Mouse (Mus musculus): ENCODE results near the gene Cog8. TPM values are rescaled to one million over a fixed set of nuclear protein-coding genes. Genes with fewer than 3 reads are reported as not detected.
"Not testable (repeated sequence)": the region's sequence is repeated elsewhere in the genome, so short reads cannot be mapped to it uniquely, and the experiment has no call there.

The Cog8 gene
- total and polyA plus RNA-seq, 3 experiments = 17.2 to 18.7 (median 17.9) TPM

- Histone ChIP-seq H3K4me3 (no peak overlapping the region), H3K4me1 (ENCODE audit: control insufficient read depth, insufficient read depth, low read length) (peaks cover 7% of the 10 kb centered on the region), H3K79me2 (replicated peaks; ENCODE audit: control insufficient read depth, insufficient read depth, low read length) (peaks cover 2% of the 10 kb centered on the region; the same call in 1 of the 2 replicates), H3K36me3 (ENCODE audit: control insufficient read depth, insufficient read depth, low read length) (no peaks in the 10 kb centered on the region; the same call in 1 of the 2 replicates), H3K27ac (no peak overlapping the region), H3K27me3 (ENCODE audit: control insufficient read depth, insufficient read depth, low read length) (no peaks in the 10 kb centered on the region), H3K9ac (ENCODE audit: low read depth, low read length) (no peak overlapping the region)
- intact Hi-C loops (cut with DNase I) = no loop called here
- TF ChIP-seq CTCF (IDR thresholded peaks at IDR 0.05) = no peak
- TF ChIP-seq POLR2A (IDR thresholded peaks at IDR 0.05; ENCODE audit: insufficient read depth, low read depth, low read length) = no peak
- no peak for TF ChIP-seq EP300 (IDR thresholded peaks at IDR 0.05; ENCODE audit: insufficient read depth, low read depth, low read length)
- 88% methylated on average over 3 of the region's 3 CpGs for WGBS
- no peak for DNase-seq
Observed at GRCm38 (mm10) chr8:107035641-107036040, 20.8 kb downstream of the Cog8 start.

GRCm38 (mm10) chr8:107033609-107034008 lies 22.9 kb downstream of the Cog8 start:
- intact Hi-C loops (cut with DNase I); H3K4me3 ChIP-seq; H3K36me3 ChIP-seq (ENCODE audit: control insufficient read depth, insufficient read depth, low read length); H3K27ac ChIP-seq; H3K79me2 ChIP-seq (replicated peaks; ENCODE audit: control insufficient read depth, insufficient read depth, low read length); H3K9ac ChIP-seq (ENCODE audit: low read depth, low read length); DNase-seq; H3K27me3 ChIP-seq (ENCODE audit: control insufficient read depth, insufficient read depth, low read length); H3K4me1 ChIP-seq (ENCODE audit: control insufficient read depth, insufficient read depth, low read length): not testable (repeated sequence)
- WGBS = 95% methylated on average over 2 of the region's 2 CpGs

- intact Hi-C loops (cut with DNase I) = loop anchor here (1.0 kb wide), 2 partner anchors 17 to 25 kb away; partner anchors contain the start of genes Cog8, Nip7 and Pdf
- DNase-seq = no peak
- Histone ChIP-seq H3K36me3 (ENCODE audit: control insufficient read depth, insufficient read depth, low read length) (no peaks in the 10 kb centered on the region; the same call in 1 of the 2 replicates), H3K27ac (peak overlapping the region; percentile 87), H3K4me1 (ENCODE audit: control insufficient read depth, insufficient read depth, low read length) (peaks cover 7% of the 10 kb centered on the region), H3K9ac (ENCODE audit: low read depth, low read length) (peak overlapping the region; percentile 97), H3K4me3 (peak overlapping the region; percentile 95), H3K27me3 (ENCODE audit: control insufficient read depth, insufficient read depth, low read length) (no peaks in the 10 kb centered on the region), H3K79me2 (replicated peaks; ENCODE audit: control insufficient read depth, insufficient read depth, low read length) (peaks cover 2% of the 10 kb centered on the region; the same call in 1 of the 2 replicates)
- no peak for TF ChIP-seq POLR2A (IDR thresholded peaks at IDR 0.05; ENCODE audit: insufficient read depth, low read depth, low read length)
- TF ChIP-seq CTCF (IDR thresholded peaks at IDR 0.05) = no peak
- no peak for TF ChIP-seq EP300 (IDR thresholded peaks at IDR 0.05; ENCODE audit: insufficient read depth, low read depth, low read length)
- WGBS = 0% methylated on average over 40 of the region's 40 CpGs
Observed at GRCm38 (mm10) chr8:107031577-107032090, 24.9 kb downstream of the Cog8 start.

GRCm38 (mm10) chr8:107030650-107031576 lies 25.6 kb downstream of the Cog8 start, which contains the start of gene Vps4a:
Gene Vps4a (plus strand): TSS chr8:107031222.
- Histone ChIP-seq H3K27ac (peak within 1 kb of the TSS; percentile 87), H3K4me3 (peak within 1 kb of the TSS; percentile 95), H3K9ac (ENCODE audit: low read depth, low read length) (peak within 1 kb of the TSS; percentile 97), H3K4me1 (ENCODE audit: control insufficient read depth, insufficient read depth, low read length) (peaks cover 2% of the 10 kb centered on the region), H3K36me3 (ENCODE audit: control insufficient read depth, insufficient read depth, low read length) (no peaks in the 10 kb centered on the region; the same call in 1 of the 2 replicates), H3K79me2 (replicated peaks; ENCODE audit: control insufficient read depth, insufficient read depth, low read length) (peaks cover 2% of the 10 kb centered on the region; the same call in 1 of the 2 replicates), H3K27me3 (ENCODE audit: control insufficient read depth, insufficient read depth, low read length) (no peaks in the 10 kb centered on the region)
- peak; percentile 61 for TF ChIP-seq POLR2A (IDR thresholded peaks at IDR 0.05; ENCODE audit: insufficient read depth, low read depth, low read length)
- TF ChIP-seq EP300 (IDR thresholded peaks at IDR 0.05; ENCODE audit: insufficient read depth, low read depth, low read length) = no peak
- TF ChIP-seq CTCF (IDR thresholded peaks at IDR 0.05) = peak; percentile 97
- intact Hi-C loops (cut with DNase I) = loop anchor here (1.0 kb wide), 2 partner anchors 17 to 25 kb away; partner anchors contain the start of genes Cog8, Nip7 and Pdf
- 5% methylated on average over 63 of the region's 66 CpGs for WGBS
- peak; percentile 96 to 99 for DNase-seq

- TF ChIP-seq EP300 (IDR thresholded peaks at IDR 0.05; ENCODE audit: insufficient read depth, low read depth, low read length) = no peak
- TF ChIP-seq POLR2A (IDR thresholded peaks at IDR 0.05; ENCODE audit: insufficient read depth, low read depth, low read length) = no peak
- no peak for TF ChIP-seq CTCF (IDR thresholded peaks at IDR 0.05)
- H3K27ac ChIP-seq = no peak overlapping the region
- peaks cover 2% of the 10 kb centered on the region; the same call in 1 of the 2 replicates for H3K79me2 ChIP-seq (replicated peaks; ENCODE audit: control insufficient read depth, insufficient read depth, low read length)
- no peak overlapping the region for H3K4me3 ChIP-seq
- intact Hi-C loops (cut with DNase I) = no loop called here
- H3K4me1 ChIP-seq (ENCODE audit: control insufficient read depth, insufficient read depth, low read length) = peaks cover 2% of the 10 kb centered on the region
- H3K27me3 ChIP-seq (ENCODE audit: control insufficient read depth, insufficient read depth, low read length) = no peaks in the 10 kb centered on the region
- 64% methylated on average over 5 of the region's 5 CpGs for WGBS
- no peak overlapping the region for H3K9ac ChIP-seq (ENCODE audit: low read depth, low read length)
- no peaks in the 10 kb centered on the region; the same call in 1 of the 2 replicates for H3K36me3 ChIP-seq (ENCODE audit: control insufficient read depth, insufficient read depth, low read length)
- no peak for DNase-seq
Observed at GRCm38 (mm10) chr8:107030058-107030457, 26.4 kb downstream of the Cog8 start.

All from heart, adult 2 months (tissue).